Mouse (Mus musculus): ENCODE measurements around the gene Usp8. TPM values are rescaled to one million over a fixed set of nuclear protein-coding genes. Genes with fewer than 3 reads are reported as not detected.

Usp8 gene
- polyA plus RNA-seq (2017; shearing (Covaris generic)), result 49.9 TPM

DNA sequence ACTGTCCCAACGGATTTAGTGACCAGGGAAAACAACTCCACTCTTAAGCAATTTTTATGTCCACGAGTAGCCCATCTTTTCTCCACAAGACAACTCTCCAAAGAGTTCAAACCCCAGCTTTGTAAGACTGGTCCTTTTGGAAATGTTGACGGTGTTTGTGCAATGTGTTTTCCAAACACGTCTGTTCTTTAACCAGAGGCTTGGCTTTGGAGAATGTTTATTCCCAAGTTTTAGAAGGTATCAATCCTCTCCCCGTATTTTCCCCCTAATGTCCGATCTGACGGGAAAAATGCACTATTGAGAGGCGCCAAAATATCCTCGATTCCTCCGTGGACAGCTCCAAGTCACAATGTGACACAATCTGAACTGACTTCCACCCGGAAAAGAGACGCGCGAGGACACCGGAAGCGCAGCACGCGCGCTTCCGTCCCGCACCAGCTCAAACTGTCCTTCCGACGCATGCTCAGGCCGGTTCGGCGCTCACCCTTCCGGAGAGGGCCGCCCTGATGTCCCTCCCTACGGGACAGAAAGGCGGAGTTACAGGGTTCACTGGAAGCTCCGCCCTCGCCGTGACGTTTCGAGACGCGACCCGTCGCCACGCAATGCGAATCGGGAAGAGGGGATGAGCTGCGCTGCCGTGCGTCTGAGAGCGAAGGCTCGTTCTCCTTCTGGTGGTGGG, at the start of gene Usp8:
Gene Usp8, plus strand, starts transcription at position 570 of the 679 bp plus-strand sequence.

GRCm38 (mm10) chr2:126676122-126676515, 31.0 kb upstream of the Usp8 start, which contains the start of gene Gabpb1:
Gene Gabpb1 (minus strand): TSS chr2:126676337.

DNA sequence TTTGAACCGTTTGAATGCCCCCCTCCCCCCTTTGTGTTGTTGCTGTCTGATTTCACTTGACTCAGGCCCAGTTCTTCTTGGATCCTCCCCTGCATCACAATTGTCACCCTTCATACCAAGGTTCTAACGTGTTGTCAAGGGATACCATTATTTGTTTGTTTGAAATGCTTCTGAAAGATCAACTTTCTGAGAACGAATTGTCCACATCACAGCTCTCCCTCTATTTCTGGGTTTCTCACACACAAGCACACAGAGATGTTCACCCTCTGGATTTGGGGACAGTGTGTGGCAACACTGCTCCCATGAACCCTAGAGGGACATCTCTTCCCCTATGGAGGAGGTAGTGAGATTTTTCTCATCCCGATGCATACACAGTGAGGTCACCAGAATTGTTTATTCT, 76.2 kb downstream of the Usp8 start, which contains the start of gene Usp50:
Gene Usp50, minus strand, starts transcription at position 101 of the 400 bp plus-strand sequence.

Other genes with a start within 250 kb of the Usp8 start
- gene Atp8b4, start 206.7 kb upstream of the Usp8 start, polyA plus RNA-seq (2017; shearing (Covaris generic)), result 1.3 TPM
- not detected for gene Slc27a2, start 154.9 kb upstream of the Usp8 start, polyA plus RNA-seq (2017; shearing (Covaris generic))
- gene Hdc, start 88.0 kb upstream of the Usp8 start, polyA plus RNA-seq (2017; shearing (Covaris generic)), result 0.63 TPM
- gene Gabpb1, start 31.0 kb upstream of the Usp8 start, polyA plus RNA-seq (2017; shearing (Covaris generic)), result 73.1 TPM
- gene Usp50, start 76.1 kb downstream of the Usp8 start, polyA plus RNA-seq (2017; shearing (Covaris generic)), result 2.2 TPM
- 71.5 TPM for gene Trpm7, start 168.9 kb downstream of the Usp8 start, polyA plus RNA-seq (2017; shearing (Covaris generic))
- 60.0 TPM for gene Sppl2a, start 225.9 kb downstream of the Usp8 start, polyA plus RNA-seq (2017; shearing (Covaris generic))

All from CD4-positive, CD25-positive, alpha-beta regulatory T cell (primary cell).